Comparison of ENCODE assay signal across 21 mouse cellular contexts in the genomic region with DNA sequence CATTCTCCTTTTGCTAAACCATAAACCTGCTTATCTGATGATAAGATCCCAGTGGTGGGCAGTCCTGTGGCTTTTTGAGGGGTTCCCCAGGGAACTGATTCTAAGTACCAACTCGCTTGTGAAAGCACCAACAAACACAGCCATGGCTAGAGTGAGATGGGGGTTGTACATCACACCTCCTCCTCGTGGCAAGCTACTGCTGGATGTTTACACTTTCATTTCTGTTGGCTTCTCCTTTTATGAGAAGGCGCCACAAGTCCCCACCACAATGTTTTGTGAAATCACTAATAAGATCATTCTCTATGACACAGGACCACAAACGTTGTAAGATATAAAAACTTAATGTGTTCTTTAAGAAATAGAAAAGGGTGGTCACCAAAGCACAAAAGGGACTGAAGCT.
DNase-seq lines count a peak whose midpoint lies in the region; ATAC-seq and TF ChIP-seq lines count a peak whose summit lies in the region.
"Had no signal": no experiment of that assay in that cellular context is flagged by ENCODE, and none has a peak within 500 bp of the region (broad histone marks: within the 10 kb centered on the region; RNA-seq: fewer than 3 reads in every experiment).

No protein-coding gene starts in this region.

- no peak; the same call in 1 of the 2 replicates for TF ChIP-seq RAD21 in CH12.LX (IDR thresholded peaks at IDR 0.05; ENCODE audit: low read depth, low read length)

- no peaks in the 10 kb centered on the region for H3K9me3 ChIP-seq in CH12.LX (replicated peaks; ENCODE audit: low read length)
- no peaks in the 10 kb centered on the region for H3K9me3 ChIP-seq in midbrain, embryonic 10.5 days (replicated peaks)
- H3K9me3 ChIP-seq in midbrain, postnatal 0 days (ENCODE audit: low read length), result no peaks in the 10 kb centered on the region
- H3K9me3 ChIP-seq in heart, embryonic 11.5 days (replicated peaks; ENCODE audit: control insufficient read depth, low read length), result no peaks in the 10 kb centered on the region
- H3K9me3 ChIP-seq: embryonic facial prominence, embryonic 10.5 days; forebrain, embryonic 13.5 days; G1E; hindbrain, embryonic 10.5 days; limb, embryonic 12.5 days; liver, embryonic 12.5 days had no signal

- H3K4me1 ChIP-seq in CH12.LX (ENCODE audit: control insufficient read depth in 1 of 2, insufficient read depth in 2 of 2), result peaks cover 2 to 65% of the 10 kb centered on the region in 2 experiments; a peak in 2 of 4 replicates
- H3K4me1 ChIP-seq in midbrain, embryonic 10.5 days, result no peaks in the 10 kb centered on the region
- no peaks in the 10 kb centered on the region for H3K4me1 ChIP-seq in midbrain, postnatal 0 days (ENCODE audit: insufficient read depth, low read length)
- no peaks in the 10 kb centered on the region for H3K4me1 ChIP-seq in heart, embryonic 11.5 days (ENCODE audit: control insufficient read depth, insufficient read depth, low read length)
- H3K4me1 ChIP-seq: forebrain, embryonic 13.5 days; hindbrain, embryonic 10.5 days; limb, embryonic 12.5 days; liver, embryonic 12.5 days had no signal

- in situ Hi-C loops in CH12.LX (cut with MboI; ENCODE audit: low pct_ligation_motif_present, low pct_unique_long_range_greater_than_20kb, low sequenced_read_pairs), result no loop called here

- WGBS in midbrain, embryonic 10.5 days, result 77% methylated on average over 4 of the region's 4 CpGs
- 77% methylated on average over 4 of the region's 4 CpGs for WGBS in midbrain, postnatal 0 days
- WGBS in heart, embryonic 11.5 days (ENCODE audit: insufficient replicate concordance), result 64% methylated on average over 4 of the region's 4 CpGs

- no peak overlapping the region for H3K27ac ChIP-seq in CH12.LX (ENCODE audit: insufficient read depth, low read depth)
- H3K27ac ChIP-seq in midbrain, embryonic 10.5 days (replicated peaks), result no peak overlapping the region
- H3K27ac ChIP-seq in midbrain, postnatal 0 days (ENCODE audit: low read depth, low read length), result no peak overlapping the region
- H3K27ac ChIP-seq in heart, embryonic 11.5 days (ENCODE audit: low read depth, low read length), result no peak overlapping the region
- H3K27ac ChIP-seq: embryonic facial prominence, embryonic 10.5 days; forebrain, embryonic 13.5 days; hindbrain, embryonic 10.5 days; hindbrain, postnatal 0 days; kidney, postnatal 0 days; limb, embryonic 12.5 days; liver, embryonic 12.5 days had no signal

- H3K79me2 ChIP-seq in CH12.LX (replicated peaks; ENCODE audit: control insufficient read depth, extremely low read depth, insufficient read depth, poor library complexity, severe bottlenecking), result no peaks in the 10 kb centered on the region

- peak; percentile 28 for DNase-seq in lung, postnatal 36 days
- no peak for DNase-seq in lung, postnatal 4 days
- peak; percentile 37 for DNase-seq in CH12.LX (ENCODE audit: extremely low read depth)
- peak; percentile 52 for DNase-seq in induced T-regulatory cell, adult 2 months (ENCODE audit: low read depth)
- no peak for DNase-seq in midbrain, embryonic 10.5 days (ENCODE audit: low spot score)
- no peak for DNase-seq in midbrain, postnatal 0 days (ENCODE audit: low spot score)
- DNase-seq: adrenal gland, postnatal 25 days; cerebellum, adult 18-20 months; cerebellum, postnatal 25 days; kidney, adult 18-20 months; lung, embryonic 14.5 days had no signal

- no peak for TF ChIP-seq EP300 in CH12.LX (IDR thresholded peaks at IDR 0.05; ENCODE audit: low read length)

- H3K36me3 ChIP-seq in CH12.LX (replicated peaks in 1 of 2; ENCODE audit: control insufficient read depth in 1 of 2, insufficient read depth in 1 of 2, low read length in 1 of 2), result peaks cover 60 to 74% of the 10 kb centered on the region in 2 experiments
- no peaks in the 10 kb centered on the region for H3K36me3 ChIP-seq in midbrain, embryonic 10.5 days
- no peaks in the 10 kb centered on the region for H3K36me3 ChIP-seq in midbrain, postnatal 0 days (ENCODE audit: insufficient read depth, low read length)
- H3K36me3 ChIP-seq in heart, embryonic 11.5 days (ENCODE audit: control insufficient read depth, insufficient read depth, low read length), result no peaks in the 10 kb centered on the region; the same call in 1 of the 2 replicates
- H3K36me3 ChIP-seq: embryonic facial prominence, embryonic 10.5 days; hindbrain, embryonic 10.5 days; limb, embryonic 12.5 days had no signal

- no peak for TF ChIP-seq CTCF in CH12.LX (conservative IDR thresholded peaks at IDR 0.05 in 1 of 2, IDR thresholded peaks at IDR 0.05 in 1 of 2; ENCODE audit: low read depth in 2 of 2, low read length in 2 of 2)
- no peak for TF ChIP-seq CTCF in midbrain, postnatal 0 days (IDR thresholded peaks at IDR 0.05)

- H3K9ac ChIP-seq in CH12.LX (ENCODE audit: insufficient read depth, low read depth), result no peak overlapping the region
- no peak overlapping the region for H3K9ac ChIP-seq in midbrain, postnatal 0 days (replicated peaks; ENCODE audit: low read length, poor library complexity, severe bottlenecking)
- H3K9ac ChIP-seq in heart, embryonic 11.5 days (ENCODE audit: low read depth, low read length), result no peak overlapping the region
- H3K9ac ChIP-seq: forebrain, embryonic 13.5 days; limb, embryonic 12.5 days; liver, embryonic 12.5 days; lung, embryonic 14.5 days had no signal

- no peak overlapping the region for H3K4me3 ChIP-seq in CH12.LX (replicated peaks in 1 of 3; ENCODE audit: low read depth in 2 of 3, low read length in 2 of 3, poor library complexity in 1 of 3)
- no peak overlapping the region for H3K4me3 ChIP-seq in midbrain, embryonic 10.5 days
- H3K4me3 ChIP-seq in midbrain, postnatal 0 days (ENCODE audit: low read depth, low read length), result no peak overlapping the region
- H3K4me3 ChIP-seq in heart, embryonic 11.5 days (ENCODE audit: low read depth, low read length), result no peak overlapping the region
- H3K4me3 ChIP-seq: embryonic facial prominence, embryonic 10.5 days; forebrain, embryonic 13.5 days; hindbrain, embryonic 10.5 days; limb, embryonic 12.5 days; liver, embryonic 12.5 days had no signal

- TF ChIP-seq POLR2A in CH12.LX (IDR thresholded peaks at IDR 0.05; ENCODE audit: low read depth, low read length), result no peak

- H3K27me3 ChIP-seq in CH12.LX (replicated peaks), result no peaks in the 10 kb centered on the region
- H3K27me3 ChIP-seq in midbrain, embryonic 10.5 days (ENCODE audit: low read depth, poor library complexity, severe bottlenecking), result no peaks in the 10 kb centered on the region
- H3K27me3 ChIP-seq in midbrain, postnatal 0 days (ENCODE audit: insufficient read depth, low read length), result no peaks in the 10 kb centered on the region
- H3K27me3 ChIP-seq in heart, embryonic 11.5 days (ENCODE audit: control insufficient read depth, insufficient read depth, low read length), result no peaks in the 10 kb centered on the region
- H3K27me3 ChIP-seq: forebrain, embryonic 13.5 days; limb, embryonic 12.5 days; liver, embryonic 12.5 days had no signal

- peak; percentile 67 for ATAC-seq in neutrophil, adult 5-6 weeks (ENCODE audit: extremely low read depth, insufficient number of reproducible peaks, low FRiP score, poor library complexity, severe bottlenecking)
- ATAC-seq in midbrain, postnatal 0 days (ENCODE audit: low FRiP score), result no peak
- ATAC-seq in heart, embryonic 11.5 days (replicated peaks; ENCODE audit: insufficient number of reproducible peaks, low FRiP score, low TSS enrichment), result no peak
- ATAC-seq: forebrain, embryonic 13.5 days; hindbrain, postnatal 0 days; liver, embryonic 12.5 days had no signal

- dilution Hi-C loops in CH12.LX (cut with MboI; ENCODE audit: extremely low pct_ligation_motif_present, extremely low pct_unique_long_range_greater_than_20kb, low sequenced_read_pairs), result no loop called here

- no peak overlapping the region for H3K4me2 ChIP-seq in CH12.LX (ENCODE audit: insufficient read depth, low read depth, poor library complexity, severe bottlenecking)
- no peak overlapping the region for H3K4me2 ChIP-seq in midbrain, postnatal 0 days (ENCODE audit: low read depth, low read length, poor library complexity, severe bottlenecking)
- H3K4me2 ChIP-seq in heart, embryonic 11.5 days, result no peak overlapping the region
- H3K4me2 ChIP-seq: forebrain, embryonic 13.5 days; limb, embryonic 12.5 days; liver, embryonic 12.5 days; lung, embryonic 14.5 days had no signal

TF ChIP-seq in CH12.LX, 34 proteins besides CTCF, POLR2A, EP300 and RAD21:
- TF ChIP-seq NRF1 (IDR thresholded peaks at IDR 0.05; ENCODE audit: low read depth, low read length) (no peak), TCF12 (IDR thresholded peaks at IDR 0.05; ENCODE audit: low read depth, low read length) (no peak), POLR2AphosphoS2 (IDR thresholded peaks at IDR 0.05; ENCODE audit: low read depth, low read length) (no peak), ZNF384 (IDR thresholded peaks at IDR 0.05; ENCODE audit: low read depth, low read length) (no peak), MXI1 (IDR thresholded peaks at IDR 0.05; ENCODE audit: low read depth, low read length) (no peak), USF1 (IDR thresholded peaks at IDR 0.05; ENCODE audit: low read depth, low read length) (no peak), MEF2A (IDR thresholded peaks at IDR 0.05; ENCODE audit: borderline replicate concordance, low read depth, low read length) (no peak), KAT2A (IDR thresholded peaks at IDR 0.05; ENCODE audit: insufficient replicate concordance, low read length) (no peak), IRF4 (IDR thresholded peaks at IDR 0.05; ENCODE audit: low read depth, low read length) (no peak), UBTF (IDR thresholded peaks at IDR 0.05; ENCODE audit: low read depth, low read length) (no peak), RCOR1 (conservative IDR thresholded peaks at IDR 0.05; ENCODE audit: low read depth, low read length) (no peak), CHD1 (IDR thresholded peaks at IDR 0.05; ENCODE audit: low read depth, low read length) (no peak), HCFC1 (IDR thresholded peaks at IDR 0.05; ENCODE audit: low read depth, low read length) (no peak), USF2 (conservative IDR thresholded peaks at IDR 0.05; ENCODE audit: low read depth, low read length) (no peak), ZKSCAN1 (IDR thresholded peaks at IDR 0.05; ENCODE audit: borderline replicate concordance, low read depth, low read length) (no peak), PAX5 (IDR thresholded peaks at IDR 0.05; ENCODE audit: low read length) (no peak)

Comparison
In these comparisons a context has a peak if more than half of its experiments do, and no peak if none do; other contexts are left out.
1. DNase-seq: peak in lung, postnatal 36 days (single experiment), CH12.LX (single experiment) and induced T-regulatory cell, adult 2 months (single experiment); none in lung, postnatal 4 days (0 of 2), midbrain, embryonic 10.5 days (single experiment) and midbrain, postnatal 0 days (single experiment).